Mouse (Mus musculus) layer of hippocampus, postnatal 25 days (tissue): ENCODE measurements around the gene Nfib. TPM values are rescaled to one million over a fixed set of nuclear protein-coding genes. Genes with fewer than 3 reads are reported as not detected.
A peak's percentile ranks its signal among the peaks of the same experiment; 100 is the strongest.

Experiments used
- DNase-seq, 2 experiments: peaks; one replicate each; pipeline ENCODE4 v3.0.0; 2022; ENCODE audit warnings: mixed read lengths in 2 of 2, low spot score in 1 of 2; ENCODE audit errors: extremely low spot score in 1 of 2
- total RNA-seq, 2 experiments: library from RNA; stranded (reverse); gene quantifications; 2 replicates each; pipeline ENCODE4 v1.2.3; 2021

Gene Nfib
- total RNA-seq, 2 experiments from 2014 or later = 163 to 199 TPM

GRCm38 (mm10) chr4:82518132-82518531 lies 187.4 kb downstream of the Nfib start:
- DNase-seq = peak in 1 of 2 experiments; percentile 2

DNA sequence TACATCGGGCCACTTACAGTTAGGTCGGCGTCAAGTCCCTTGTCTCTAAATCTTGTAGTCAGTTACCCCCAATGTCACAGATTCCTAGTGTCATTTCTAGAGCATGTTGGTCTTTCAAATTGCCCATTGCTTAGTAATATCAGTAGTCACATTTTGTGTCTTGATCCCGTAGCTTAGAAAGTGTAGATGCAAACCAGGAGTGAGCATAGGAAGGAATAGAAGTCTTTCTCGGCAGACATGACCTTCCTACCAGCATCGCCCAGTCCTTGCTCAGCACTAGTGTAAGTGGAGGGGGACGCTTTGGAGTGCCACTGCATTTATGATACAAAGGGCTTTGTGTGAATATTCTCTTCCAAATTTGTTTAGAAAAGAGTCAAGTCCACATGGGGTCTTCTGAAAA lies 188.2 kb downstream of the Nfib start:
- peak in 1 of 2 experiments; percentile 4 for DNase-seq

GRCm38 (mm10) chr4:82516211-82516795 lies 189.2 kb downstream of the Nfib start:
- no peak for DNase-seq

GRCm38 (mm10) chr4:82514921-82515320 lies 190.6 kb downstream of the Nfib start:
- no peak for DNase-seq

- no peak for DNase-seq
Measured at GRCm38 (mm10) chr4:82514373-82514772, 191.2 kb downstream of the Nfib start.

GRCm38 (mm10) chr4:82513426-82513750 lies 192.2 kb downstream of the Nfib start:
- no peak for DNase-seq

DNA sequence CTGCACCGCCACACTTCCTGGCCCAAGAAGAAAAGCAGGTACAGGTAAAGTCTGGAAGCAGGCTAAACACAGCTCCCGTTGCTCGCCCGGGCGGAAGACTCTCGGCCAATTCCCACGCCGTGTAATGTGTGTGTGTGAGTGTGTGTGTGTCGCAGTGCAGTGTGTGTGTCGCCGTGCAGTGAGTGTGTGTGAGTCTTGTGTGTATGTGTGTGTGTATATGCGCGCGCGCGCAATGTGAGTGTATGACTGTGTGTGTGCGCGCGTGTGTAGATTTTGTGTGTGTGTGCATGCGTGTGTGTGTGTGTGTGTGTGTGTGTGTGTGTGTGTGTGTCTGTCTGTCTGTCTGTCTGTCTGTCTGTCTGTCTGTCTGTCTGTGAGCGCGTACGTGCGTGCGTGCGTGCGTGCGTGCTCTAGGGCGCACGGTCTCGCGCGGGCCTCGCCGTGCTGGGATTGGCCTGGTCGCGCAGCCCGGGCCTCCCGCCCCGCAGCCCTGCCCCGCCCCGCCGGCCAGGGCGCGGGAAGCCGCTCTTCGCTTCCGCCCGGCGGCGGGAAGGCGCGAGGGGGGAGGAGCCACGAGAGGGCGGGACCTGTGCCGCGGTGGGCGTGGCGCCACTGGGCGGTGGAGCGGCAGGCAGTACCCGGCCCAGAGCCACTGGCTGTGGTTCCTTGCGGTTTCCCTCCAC lies 192.7 kb downstream of the Nfib start:
- peak; percentile 84 to 93 for DNase-seq

- DNase-seq = no peak
Measured at GRCm38 (mm10) chr4:82512335-82512734, 193.2 kb downstream of the Nfib start.

DNA sequence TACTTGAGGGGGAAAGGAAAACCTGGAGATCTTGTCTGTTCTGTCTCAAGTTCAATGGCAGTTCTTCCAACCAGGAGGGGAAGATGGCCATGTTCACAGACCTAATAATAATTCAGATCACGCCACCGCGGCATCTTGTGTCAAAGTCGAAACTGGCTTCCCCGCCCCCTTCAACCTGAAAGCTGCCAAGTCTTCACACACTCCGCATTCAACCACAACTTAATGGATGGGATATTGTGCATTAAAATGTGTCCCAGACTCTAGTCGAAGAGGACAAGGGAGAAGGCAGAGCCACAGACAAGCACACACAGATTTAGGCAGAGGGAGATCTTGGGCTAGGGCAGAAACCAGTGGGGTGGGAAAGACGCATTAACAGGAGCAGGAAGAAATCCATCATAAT lies 194.0 kb downstream of the Nfib start:
- peak in 1 of 2 experiments; percentile 60 for DNase-seq

DNA sequence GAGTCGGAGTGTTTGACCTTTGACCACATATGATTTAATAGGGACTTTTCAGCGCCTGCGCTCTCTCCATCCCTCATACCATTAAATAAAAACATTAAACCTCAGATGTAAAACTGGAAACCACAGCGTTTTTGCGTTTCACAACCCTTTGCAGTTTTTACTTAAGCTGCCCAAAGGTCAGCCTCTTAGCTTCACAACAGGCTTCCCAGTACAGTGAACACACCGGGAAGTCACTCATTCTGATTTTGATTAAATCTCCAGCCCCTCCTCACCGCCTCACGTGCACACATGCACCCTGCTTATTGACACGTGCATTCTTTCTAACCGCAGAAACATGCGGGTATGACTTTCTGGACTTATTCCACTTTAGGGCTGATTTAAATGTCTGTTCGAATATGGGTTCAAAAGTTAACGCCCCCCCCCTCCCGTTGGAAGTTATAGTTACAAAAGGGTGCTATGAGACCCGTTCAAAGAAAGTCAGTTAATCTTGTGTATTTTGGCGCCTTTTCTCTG lies 194.5 kb downstream of the Nfib start:
- DNase-seq = no peak

- DNase-seq = no peak
Measured at GRCm38 (mm10) chr4:82509771-82510170, 195.8 kb downstream of the Nfib start.

DNA sequence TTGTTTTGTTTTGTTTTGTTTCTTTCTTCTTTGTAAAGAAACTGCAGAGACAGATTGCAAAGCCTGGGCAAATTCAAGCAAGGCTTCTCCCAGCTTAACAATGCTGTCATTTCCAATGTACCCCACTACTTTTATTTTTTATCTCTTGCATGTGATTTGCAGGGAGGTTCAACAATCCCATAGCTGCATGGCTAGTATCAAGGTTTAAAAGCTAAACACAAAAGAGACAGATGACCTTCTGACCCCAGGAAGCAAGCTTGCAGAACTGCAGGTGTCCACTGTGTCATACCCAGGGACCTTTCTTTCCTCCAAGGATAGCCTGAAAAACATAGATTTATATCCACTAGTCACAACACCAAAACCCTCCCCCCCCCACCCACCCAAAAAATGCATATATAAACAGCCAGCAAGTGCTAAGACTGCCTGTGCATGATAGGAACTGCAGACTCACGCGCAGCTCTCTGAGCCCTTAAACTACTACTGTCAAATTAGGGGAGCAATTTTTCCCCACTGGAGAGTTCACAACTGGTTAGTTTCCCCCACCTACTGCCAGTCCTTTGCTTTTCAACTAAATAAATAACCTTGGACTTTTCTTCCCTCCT lies 196.3 kb downstream of the Nfib start:
- DNase-seq = no peak

GRCm38 (mm10) chr4:82508281-82508687 lies 197.3 kb downstream of the Nfib start:
- DNase-seq = no peak

DNA sequence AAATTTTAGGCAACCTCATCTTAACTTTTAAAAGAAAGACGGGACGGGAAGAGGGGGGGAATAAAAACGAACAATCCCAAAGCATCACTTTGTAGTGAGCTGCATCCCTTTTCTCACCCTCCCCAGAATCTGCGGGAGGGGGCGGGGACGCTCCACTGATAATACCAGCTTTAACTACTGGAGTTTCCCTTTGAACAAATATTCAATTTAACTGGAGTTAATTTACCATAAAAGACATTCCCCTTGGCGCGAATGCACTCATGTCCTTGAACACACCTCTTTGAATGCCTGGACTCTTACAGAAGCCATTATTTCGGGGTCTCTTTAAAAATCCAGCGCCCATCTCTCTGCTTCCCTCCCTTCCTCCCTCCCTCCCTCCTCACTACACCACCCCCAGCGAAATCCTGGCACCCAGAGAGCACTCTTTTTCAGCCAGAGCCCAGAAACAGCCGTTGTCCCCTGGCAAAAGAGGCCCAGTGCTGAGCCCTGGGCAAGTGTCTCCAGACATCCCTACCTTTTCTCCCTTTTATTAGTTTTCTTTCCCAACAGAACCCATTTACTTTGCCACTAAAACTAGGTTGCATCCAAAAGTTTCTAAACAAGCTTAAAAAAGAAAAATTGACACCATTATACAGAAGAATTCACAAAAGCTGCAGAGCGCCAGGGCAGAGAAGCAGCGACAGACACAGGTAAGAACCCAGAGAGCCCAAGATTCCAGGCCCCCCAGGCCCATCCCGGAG lies 197.8 kb downstream of the Nfib start:
- no peak for DNase-seq

DNA sequence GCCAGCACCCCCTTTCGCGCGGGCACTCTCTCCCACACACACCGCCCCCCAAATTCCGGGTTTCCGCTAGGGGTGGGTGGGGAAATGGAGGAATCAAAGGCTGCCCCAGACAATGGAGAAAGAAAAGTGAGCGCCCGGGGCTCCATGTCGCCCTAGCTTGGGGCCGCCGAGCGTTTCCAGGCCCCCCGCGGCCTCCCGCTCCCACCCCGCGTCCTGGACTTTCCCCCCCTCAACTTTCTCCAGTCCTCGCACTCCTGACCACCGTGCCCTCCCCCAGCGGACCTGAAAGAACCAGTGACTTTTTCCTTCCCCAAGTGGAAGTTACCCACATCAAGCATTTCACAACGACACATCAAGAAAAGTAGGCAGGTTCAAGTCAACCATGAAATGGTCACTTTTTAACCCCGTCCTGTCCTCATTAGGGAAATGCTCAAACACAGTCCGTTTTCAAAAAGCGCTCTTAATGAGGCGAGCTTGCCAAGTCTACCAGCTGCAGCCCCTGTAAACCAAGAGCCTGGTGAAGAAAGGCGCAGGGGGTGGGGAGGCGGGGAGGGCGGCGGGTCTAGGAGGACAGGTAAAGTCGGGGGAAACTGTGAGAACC lies 198.7 kb downstream of the Nfib start:
- no peak for DNase-seq

DNA sequence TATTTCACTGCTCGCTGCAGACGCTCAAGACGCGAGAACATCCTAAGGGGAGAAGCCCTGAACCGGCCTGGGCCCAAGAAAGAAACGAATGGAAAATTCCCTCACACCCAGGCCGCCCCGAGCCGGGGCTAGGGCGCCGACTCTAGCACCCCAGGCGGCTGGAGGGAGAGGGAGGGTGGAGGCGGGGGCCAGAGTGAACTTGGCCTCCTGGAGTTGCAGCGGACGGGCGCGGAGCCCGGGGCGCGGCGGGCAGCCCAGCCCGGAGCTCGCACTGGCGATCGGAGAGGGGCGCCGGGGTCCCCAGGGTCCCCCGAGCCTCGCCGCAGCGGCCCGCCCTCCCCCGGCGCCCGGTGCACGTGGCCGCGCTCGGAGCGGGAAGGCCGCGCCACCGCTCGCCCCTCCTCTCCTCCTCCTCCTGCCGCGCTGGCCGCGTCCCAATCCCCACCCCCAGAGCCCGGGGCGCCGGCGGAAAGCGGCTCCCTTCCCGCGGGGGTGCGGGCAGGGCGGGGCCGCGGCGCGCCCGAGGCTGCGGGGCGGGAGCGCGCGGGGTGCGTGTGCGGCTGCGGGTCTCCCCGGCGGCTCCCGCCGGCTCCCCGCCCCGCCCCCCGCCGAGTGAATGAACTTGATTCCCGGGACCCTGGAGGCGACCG lies 199.3 kb downstream of the Nfib start:
- DNase-seq = peak; percentile 79 to 81

DNA sequence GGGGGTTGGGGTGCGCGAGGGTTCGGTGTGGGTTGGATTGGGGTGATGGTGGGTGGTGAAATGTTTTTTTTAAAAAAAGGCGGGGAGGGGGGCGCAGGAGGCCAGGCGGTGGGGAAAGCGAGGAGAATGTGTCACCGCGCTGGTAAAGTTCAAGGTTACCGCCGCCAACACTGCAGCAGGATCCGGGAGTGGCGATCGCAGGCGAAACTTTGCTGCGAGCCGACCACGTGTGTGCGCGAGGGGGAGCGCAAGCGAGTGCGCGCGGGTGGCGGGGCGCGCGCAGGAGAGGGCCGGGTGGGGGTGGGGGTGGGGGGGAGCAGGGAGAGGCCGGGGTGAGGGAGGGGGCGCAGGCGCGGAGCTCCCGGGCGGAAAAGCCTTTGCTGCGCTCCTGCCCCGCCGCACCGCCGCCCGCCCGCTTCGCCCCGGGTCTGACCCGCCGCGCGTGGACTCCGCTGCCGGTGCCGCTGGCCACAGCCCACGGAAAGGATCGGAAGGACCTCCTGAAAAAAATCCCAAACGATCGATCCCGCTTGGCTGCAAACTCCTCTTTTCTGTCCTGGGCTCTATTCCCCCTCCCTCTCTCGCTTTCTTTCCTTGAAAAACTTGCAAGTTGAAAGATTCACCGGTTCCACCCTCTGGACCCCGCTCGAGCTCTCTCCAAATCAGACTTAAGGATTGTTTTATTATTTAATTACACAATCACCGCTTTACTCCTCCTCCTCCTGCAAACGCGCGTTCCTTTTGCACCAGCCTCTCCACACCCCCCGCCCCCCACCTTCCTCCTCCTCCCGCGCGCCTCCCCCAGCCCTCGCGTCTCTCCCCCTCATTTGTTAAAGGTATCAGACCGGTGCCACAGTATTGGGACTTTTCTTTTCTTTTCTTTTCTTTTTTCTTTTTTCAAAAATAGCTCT lies 200.2 kb downstream of the Nfib start:
- DNase-seq = peak; percentile 53 to 72

- peak in 1 of 2 experiments; percentile 49 for DNase-seq
Measured at GRCm38 (mm10) chr4:82504284-82505120, 201.0 kb downstream of the Nfib start.

DNA sequence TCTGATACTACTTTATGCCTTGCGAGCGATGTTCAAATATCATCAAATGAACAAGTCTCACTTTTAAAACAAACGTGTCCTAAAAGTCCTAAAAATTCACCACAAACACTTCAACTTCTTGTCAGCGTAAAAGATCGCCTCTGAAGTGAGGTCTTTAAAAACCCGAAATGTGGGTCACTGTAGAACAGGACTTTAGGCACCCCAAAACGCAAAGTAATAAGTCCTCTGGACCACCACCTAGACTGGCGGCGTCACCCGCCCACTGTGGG lies 201.6 kb downstream of the Nfib start:
- DNase-seq = no peak
